Mouse (Mus musculus): ENCODE data around the gene Prkcz. TPM values are rescaled to one million over a fixed set of nuclear protein-coding genes. Genes with fewer than 3 reads are reported as not detected.

The Prkcz gene
- polyA plus RNA-seq, 1 experiment from 2014 or later: 86.5 TPM

GRCm38 (mm10) chr4:155217241-155218103, 143.7 kb downstream of the Prkcz start:
- no peak overlapping the region; the same call in 1 of the 2 replicates for H3K4me2 ChIP-seq (ENCODE audit: low read length)
- 83% methylated on average over 12 of the region's 12 CpGs for WGBS
- no peak for ATAC-seq

GRCm38 (mm10) chr4:155215773-155216630, 145.2 kb downstream of the Prkcz start:
- peaks cover 86% of the 10 kb centered on the region for H3K4me1 ChIP-seq (replicated peaks; ENCODE audit: control insufficient read depth, insufficient read depth, low read length)
- no peak overlapping the region for H3K9ac ChIP-seq (replicated peaks; ENCODE audit: low read depth, low read length)
- H3K27ac ChIP-seq (ENCODE audit: low read length): no peak overlapping the region
- no peak for ATAC-seq
- H3K9me3 ChIP-seq (ENCODE audit: control insufficient read depth, low read length): no peaks in the 10 kb centered on the region
- peak overlapping the region; percentile 12 for H3K4me2 ChIP-seq (ENCODE audit: low read length)
- WGBS: 45% methylated on average over 12 of the region's 12 CpGs
- no peak overlapping the region for H3K4me3 ChIP-seq (replicated peaks; ENCODE audit: low read length)
- H3K36me3 ChIP-seq (ENCODE audit: control insufficient read depth, insufficient read depth): no peaks in the 10 kb centered on the region
- H3K27me3 ChIP-seq (replicated peaks; ENCODE audit: control insufficient read depth, insufficient read depth, low read length): no peaks in the 10 kb centered on the region

More at GRCm38 (mm10) chr4:155217241-155218103, 143.7 kb downstream of the Prkcz start:
- Histone ChIP-seq H3K9ac (replicated peaks; ENCODE audit: low read depth, low read length) (no peak overlapping the region), H3K36me3 (ENCODE audit: control insufficient read depth, insufficient read depth) (no peaks in the 10 kb centered on the region), H3K9me3 (ENCODE audit: control insufficient read depth, low read length) (no peaks in the 10 kb centered on the region), H3K27ac (ENCODE audit: low read length) (no peak overlapping the region), H3K27me3 (replicated peaks; ENCODE audit: control insufficient read depth, insufficient read depth, low read length) (no peaks in the 10 kb centered on the region), H3K4me3 (replicated peaks; ENCODE audit: low read length) (no peak overlapping the region), H3K4me1 (replicated peaks; ENCODE audit: control insufficient read depth, insufficient read depth, low read length) (peaks cover 86% of the 10 kb centered on the region)

- no peaks in the 10 kb centered on the region for H3K27me3 ChIP-seq (replicated peaks; ENCODE audit: control insufficient read depth, insufficient read depth, low read length)
- no peak overlapping the region for H3K4me3 ChIP-seq (replicated peaks; ENCODE audit: low read length)
- no peak overlapping the region for H3K9ac ChIP-seq (replicated peaks; ENCODE audit: low read depth, low read length)
- ATAC-seq: no peak
- no peaks in the 10 kb centered on the region for H3K36me3 ChIP-seq (ENCODE audit: control insufficient read depth, insufficient read depth)
- whole genome bisulfite sequencing: 62% methylated on average over 9 of the region's 9 CpGs
- H3K9me3 ChIP-seq (ENCODE audit: control insufficient read depth, low read length): no peaks in the 10 kb centered on the region
- no peak overlapping the region for H3K27ac ChIP-seq (ENCODE audit: low read length)
- peaks cover 80% of the 10 kb centered on the region for H3K4me1 ChIP-seq (replicated peaks; ENCODE audit: control insufficient read depth, insufficient read depth, low read length)
- peak overlapping the region; percentile 12 for H3K4me2 ChIP-seq (ENCODE audit: low read length)
Observed at GRCm38 (mm10) chr4:155215203-155215602, 146.0 kb downstream of the Prkcz start.

GRCm38 (mm10) chr4:155214793-155215192, 146.4 kb downstream of the Prkcz start:
- Histone ChIP-seq H3K27me3 (replicated peaks; ENCODE audit: control insufficient read depth, insufficient read depth, low read length) (no peaks in the 10 kb centered on the region), H3K4me2 (ENCODE audit: low read length) (peak overlapping the region; percentile 12; the same call in 1 of the 2 replicates), H3K4me1 (replicated peaks; ENCODE audit: control insufficient read depth, insufficient read depth, low read length) (peaks cover 76% of the 10 kb centered on the region), H3K9ac (replicated peaks; ENCODE audit: low read depth, low read length) (no peak overlapping the region), H3K4me3 (replicated peaks; ENCODE audit: low read length) (no peak overlapping the region), H3K9me3 (ENCODE audit: control insufficient read depth, low read length) (no peaks in the 10 kb centered on the region), H3K27ac (ENCODE audit: low read length) (no peak overlapping the region), H3K36me3 (ENCODE audit: control insufficient read depth, insufficient read depth) (no peaks in the 10 kb centered on the region)
- ATAC-seq: no peak
- WGBS: 64% methylated on average over 10 of the region's 10 CpGs

- no peaks in the 10 kb centered on the region for H3K9me3 ChIP-seq (ENCODE audit: control insufficient read depth, low read length)
- no peak overlapping the region for H3K4me3 ChIP-seq (replicated peaks; ENCODE audit: low read length)
- H3K9ac ChIP-seq (replicated peaks; ENCODE audit: low read depth, low read length): no peak overlapping the region
- ATAC-seq: no peak
- no peaks in the 10 kb centered on the region for H3K36me3 ChIP-seq (ENCODE audit: control insufficient read depth, insufficient read depth)
- peaks cover 70% of the 10 kb centered on the region for H3K4me1 ChIP-seq (replicated peaks; ENCODE audit: control insufficient read depth, insufficient read depth, low read length)
- H3K4me2 ChIP-seq (ENCODE audit: low read length): no peak overlapping the region
- no peaks in the 10 kb centered on the region for H3K27me3 ChIP-seq (replicated peaks; ENCODE audit: control insufficient read depth, insufficient read depth, low read length)
- H3K27ac ChIP-seq (ENCODE audit: low read length): no peak overlapping the region
- WGBS: 50% methylated on average over 6 of the region's 6 CpGs
Observed at GRCm38 (mm10) chr4:155214188-155214587, 147.0 kb downstream of the Prkcz start.

- Histone ChIP-seq H3K9ac (replicated peaks; ENCODE audit: low read depth, low read length) (peak overlapping the region; percentile 15; the same call in 1 of the 2 replicates), H3K4me2 (ENCODE audit: low read length) (peak overlapping the region; percentile 27), H3K36me3 (ENCODE audit: control insufficient read depth, insufficient read depth) (no peaks in the 10 kb centered on the region), H3K4me1 (replicated peaks; ENCODE audit: control insufficient read depth, insufficient read depth, low read length) (peaks cover 65% of the 10 kb centered on the region), H3K4me3 (replicated peaks; ENCODE audit: low read length) (no peak overlapping the region), H3K27me3 (replicated peaks; ENCODE audit: control insufficient read depth, insufficient read depth, low read length) (no peaks in the 10 kb centered on the region), H3K27ac (ENCODE audit: low read length) (peak overlapping the region; percentile 3; the same call in 1 of the 2 replicates), H3K9me3 (ENCODE audit: control insufficient read depth, low read length) (no peaks in the 10 kb centered on the region)
- ATAC-seq: no peak
- WGBS: 34% methylated on average over 6 of the region's 6 CpGs
Observed at GRCm38 (mm10) chr4:155213752-155214054, 147.5 kb downstream of the Prkcz start.

GRCm38 (mm10) chr4:155213052-155213751, 148.0 kb downstream of the Prkcz start:
- Histone ChIP-seq H3K27me3 (replicated peaks; ENCODE audit: control insufficient read depth, insufficient read depth, low read length) (no peaks in the 10 kb centered on the region), H3K4me1 (replicated peaks; ENCODE audit: control insufficient read depth, insufficient read depth, low read length) (peaks cover 60% of the 10 kb centered on the region), H3K4me2 (ENCODE audit: low read length) (peak overlapping the region; percentile 27), H3K9me3 (ENCODE audit: control insufficient read depth, low read length) (no peaks in the 10 kb centered on the region), H3K27ac (ENCODE audit: low read length) (peak overlapping the region; percentile 3; the same call in 1 of the 2 replicates), H3K4me3 (replicated peaks; ENCODE audit: low read length) (no peak overlapping the region), H3K9ac (replicated peaks; ENCODE audit: low read depth, low read length) (peak overlapping the region; percentile 15; the same call in 1 of the 2 replicates), H3K36me3 (ENCODE audit: control insufficient read depth, insufficient read depth) (no peaks in the 10 kb centered on the region)
- 14% methylated on average over 9 of the region's 9 CpGs for WGBS
- ATAC-seq: peak; percentile 85

Data from forebrain, embryonic 16.5 days (tissue).